Mouse (Mus musculus) spleen, adult 2 months (tissue): ENCODE measurements around the gene Csnk2a1.

ENCODE experiments used
- CTCF ChIP-seq: fragments of 200-500 bp; IDR thresholded peaks from 2 replicates; pipeline ENCODE4 v1.5.1; 2011; ENCODE audit warnings: mild to moderate bottlenecking, inconsistent platforms; ENCODE audit not compliant: insufficient read depth, insufficient read length, insufficient replicate concordance; ENCODE audit errors: extremely low read depth
- POLR2A ChIP-seq: fragments of 200-500 bp; IDR thresholded peaks from 2 replicates; pipeline ENCODE4 v1.6.1; 2011; ENCODE audit warnings: low read depth, low read length, inconsistent platforms

GRCm38 (mm10) chr2:152330858-152331423 lies 104.3 kb downstream of the Csnk2a1 start:
- TF ChIP-seq CTCF, result no peak
- TF ChIP-seq POLR2A, result no peak
